Mouse (Mus musculus) liver, embryonic 14.5 days (tissue): ENCODE measurements at regions not wholly inside any gene's neighbourhood (a gene's known extent, or its start where the extent isn't known, plus 50 kb on each side); places are given as distances from the start of the nearest gene placed in this dataset.

Experiments
- ATAC-seq: fragments of 200-750 bp; cut with Nextera tagmentation; 2 replicates; pipeline ENCODE4 v1.8.0; 2017; ENCODE audit warnings: moderate number of reproducible peaks, mild to moderate bottlenecking, moderate library complexity; ENCODE audit not compliant: insufficient read depth
- DNase-seq, 3 experiments: peaks; one replicate each; pipeline ENCODE4 v3.0.0-alpha.2; 2012 to 2013; ENCODE audit warnings: low read depth in 3 of 3, low spot score in 3 of 3
- H3K27ac ChIP-seq: fragments of 300-500 bp; sonication (generic); 2 replicates; pipeline ENCODE4 v1.5.1; 2014; ENCODE audit warnings: moderate library complexity, mild to moderate bottlenecking, control low read depth, inconsistent platforms
- H3K27me3 ChIP-seq: fragments of 300-500 bp; sonication (generic); 2 replicates; pipeline ENCODE4 v1.6.1; 2014; ENCODE audit warnings: mild to moderate bottlenecking, low read length, moderate library complexity; ENCODE audit not compliant: control insufficient read depth, insufficient read depth
- H3K36me3 ChIP-seq: fragments of 300-500 bp; sonication (generic); replicated peaks from 2 replicates; pipeline ENCODE4 v1.6.1; 2014; ENCODE audit warnings: low read depth; ENCODE audit not compliant: control insufficient read depth, insufficient read depth
- H3K4me1 ChIP-seq, 2 experiments: fragments of 200-500 bp in 1 of 2; fragments of 300-500 bp in 1 of 2; sonication (generic) in 1 of 2; replicated peaks; 2 replicates each; pipeline ENCODE4 v1.6.1; 2012 to 2014; ENCODE audit warnings: antibody characterized with exemption in 1 of 2, inconsistent platforms in 1 of 2, low read length in 1 of 2; ENCODE audit not compliant: control insufficient read depth in 2 of 2, insufficient read depth in 2 of 2
- H3K4me2 ChIP-seq: fragments of 300-500 bp; sonication (generic); 2 replicates; pipeline ENCODE4 v1.6.1; 2014; ENCODE audit warnings: low read depth, mild to moderate bottlenecking, control low read depth, moderate library complexity
- H3K4me3 ChIP-seq, 2 experiments: fragments of 200-500 bp in 1 of 2; fragments of 300-500 bp in 1 of 2; sonication (generic) in 1 of 2; 2 replicates each; pipeline ENCODE4 v1.5.1; 2012 to 2014; ENCODE audit warnings: low read depth in 2 of 2, low read length in 2 of 2, mild to moderate bottlenecking in 2 of 2, control low read depth in 1 of 2, inconsistent platforms in 1 of 2, moderate library complexity in 1 of 2; ENCODE audit not compliant: insufficient read depth in 1 of 2
- H3K9ac ChIP-seq: fragments of 300-500 bp; sonication (generic); replicated peaks from 2 replicates; pipeline ENCODE4 v1.6.1; 2014; ENCODE audit warnings: mild to moderate bottlenecking, control low read depth, moderate library complexity
- H3K9me3 ChIP-seq: fragments of 300-500 bp; sonication (generic); 2 replicates; pipeline ENCODE4 v1.6.1; 2016; ENCODE audit warnings: low read length, mixed read lengths; ENCODE audit not compliant: control insufficient read depth
- CTCF ChIP-seq: IDR thresholded peaks from 2 replicates; pipeline ENCODE4 v1.5.1; 2016; ENCODE audit warnings: antibody characterized with exemption, low read depth, control low read depth
- EP300 ChIP-seq: IDR thresholded peaks from 2 replicates; pipeline ENCODE4 v1.6.1; 2016; ENCODE audit warnings: antibody characterized with exemption, low read depth
- WGBS: fragments of 180-500 bp; shearing (Covaris S2); extraction: QIAGEN DNeasy Blood & Tissue Kit; methylation state at CpG from one replicate; pipeline ENCODE4 v1.1.7; 2014; ENCODE audit not compliant: insufficient replicate concordance; 5-methylcytosine and 5-hydroxymethylcytosine counted together

DNA sequence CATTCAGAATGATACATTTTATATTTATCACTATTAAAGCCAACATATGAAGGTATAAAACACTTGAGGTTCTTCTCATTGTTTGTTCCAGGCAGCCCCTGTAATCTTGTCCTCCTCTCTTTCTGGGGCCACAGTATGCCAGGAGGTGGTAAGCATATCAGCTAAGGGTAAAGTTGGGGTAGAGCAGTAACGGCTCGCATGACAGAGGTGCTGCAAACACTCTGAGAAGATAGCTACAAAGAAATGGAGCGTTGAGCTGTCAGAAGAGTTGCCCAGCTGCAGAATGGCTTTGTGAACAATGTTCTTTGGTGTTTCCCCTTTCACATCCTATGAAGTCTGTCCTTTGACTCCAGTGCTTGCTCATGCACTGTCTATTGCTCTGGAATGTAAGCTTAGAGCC lies 293.5 kb upstream of the Camk1g start:
- no peak for DNase-seq
- Histone ChIP-seq H3K4me1 (peaks cover 38 to 47% of the 10 kb centered on the region in 2 experiments), H3K27ac (no peak overlapping the region; the same call in 1 of the 2 replicates), H3K4me2 (no peak overlapping the region), H3K9me3 (no peaks in the 10 kb centered on the region), H3K9ac (no peak overlapping the region), H3K4me3 (no peak overlapping the region), H3K36me3 (no peaks in the 10 kb centered on the region), H3K27me3 (no peaks in the 10 kb centered on the region)
- TF ChIP-seq EP300 (no peak), CTCF (no peak)
- ATAC-seq: no peak
- WGBS: 36% methylated on average over 3 of the region's 3 CpGs

DNA sequence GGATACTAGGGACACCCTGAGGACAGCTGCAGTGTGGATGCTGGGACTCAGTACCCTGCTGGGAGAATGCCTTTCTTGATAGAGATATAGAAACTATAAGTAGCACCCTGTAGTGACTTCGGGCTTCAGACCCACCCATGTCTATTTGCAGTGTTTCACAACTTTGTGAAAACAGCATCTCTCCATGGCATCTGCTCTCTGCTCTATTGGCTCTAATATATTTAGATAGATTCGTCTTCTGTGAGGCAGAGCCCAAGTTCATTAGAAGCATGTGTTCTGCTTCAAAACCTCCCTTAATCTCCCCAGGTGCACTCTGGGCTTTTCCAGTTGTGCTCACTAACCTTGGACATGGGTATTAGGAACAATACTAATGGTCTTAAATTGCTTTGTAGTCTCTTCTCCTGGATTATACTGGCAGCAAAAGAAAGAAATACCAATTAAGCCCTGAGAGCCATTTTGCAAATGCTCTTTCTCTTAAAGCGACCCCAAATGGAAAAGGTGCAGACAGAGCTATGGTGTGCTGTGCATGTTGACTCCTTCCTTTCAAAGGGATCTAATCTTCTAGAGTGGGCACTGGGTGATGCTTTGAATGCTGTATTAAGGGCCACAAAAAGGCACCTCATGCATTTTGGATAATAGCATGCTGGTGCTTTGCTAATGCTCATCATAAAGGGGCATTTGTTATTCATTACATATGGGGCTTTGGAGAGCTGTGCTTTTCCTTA lies 292.2 kb upstream of the Camk1g start:
- Histone ChIP-seq H3K4me1 (peaks cover 32 to 38% of the 10 kb centered on the region in 2 experiments), H3K27ac (no peak overlapping the region), H3K9me3 (no peaks in the 10 kb centered on the region), H3K9ac (no peak overlapping the region), H3K4me2 (no peak overlapping the region), H3K36me3 (no peaks in the 10 kb centered on the region), H3K27me3 (no peaks in the 10 kb centered on the region), H3K4me3 (no peak overlapping the region)
- TF ChIP-seq CTCF (no peak), EP300 (no peak)
- 62% methylated on average over 3 of the region's 3 CpGs for WGBS
- no peak for ATAC-seq
- no peak for DNase-seq

DNA sequence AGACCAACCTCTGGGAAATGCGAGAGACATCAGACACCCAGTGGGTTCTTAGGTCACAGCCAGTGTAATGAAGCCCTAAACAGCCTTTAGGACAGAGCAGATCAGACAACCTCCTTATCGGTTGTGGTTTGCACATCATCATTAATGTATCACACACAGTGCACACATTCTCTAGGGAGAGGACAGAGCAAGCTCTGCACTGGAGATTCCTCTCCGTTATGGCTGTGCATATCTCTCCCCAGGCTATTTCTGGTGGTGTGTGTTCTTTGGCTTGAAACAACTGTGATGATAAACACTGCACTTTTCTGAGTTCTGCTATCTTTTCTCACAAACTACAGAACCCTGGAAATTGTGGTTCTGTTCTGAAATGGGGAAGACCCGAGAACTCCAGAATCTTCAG lies 291.3 kb upstream of the Camk1g start:
- Histone ChIP-seq H3K9ac (no peak overlapping the region), H3K36me3 (no peaks in the 10 kb centered on the region), H3K27ac (no peak overlapping the region; the same call in 1 of the 2 replicates), H3K4me3 (no peak overlapping the region), H3K4me2 (no peak overlapping the region), H3K27me3 (no peaks in the 10 kb centered on the region), H3K4me1 (peaks cover 29 to 35% of the 10 kb centered on the region in 2 experiments), H3K9me3 (no peaks in the 10 kb centered on the region)
- WGBS: 28% methylated on average over 4 of the region's 4 CpGs
- TF ChIP-seq EP300: peak; percentile 46; the same call in 1 of the 2 replicates
- TF ChIP-seq CTCF: no peak
- DNase-seq: no peak
- peak; percentile 60 for ATAC-seq

DNA sequence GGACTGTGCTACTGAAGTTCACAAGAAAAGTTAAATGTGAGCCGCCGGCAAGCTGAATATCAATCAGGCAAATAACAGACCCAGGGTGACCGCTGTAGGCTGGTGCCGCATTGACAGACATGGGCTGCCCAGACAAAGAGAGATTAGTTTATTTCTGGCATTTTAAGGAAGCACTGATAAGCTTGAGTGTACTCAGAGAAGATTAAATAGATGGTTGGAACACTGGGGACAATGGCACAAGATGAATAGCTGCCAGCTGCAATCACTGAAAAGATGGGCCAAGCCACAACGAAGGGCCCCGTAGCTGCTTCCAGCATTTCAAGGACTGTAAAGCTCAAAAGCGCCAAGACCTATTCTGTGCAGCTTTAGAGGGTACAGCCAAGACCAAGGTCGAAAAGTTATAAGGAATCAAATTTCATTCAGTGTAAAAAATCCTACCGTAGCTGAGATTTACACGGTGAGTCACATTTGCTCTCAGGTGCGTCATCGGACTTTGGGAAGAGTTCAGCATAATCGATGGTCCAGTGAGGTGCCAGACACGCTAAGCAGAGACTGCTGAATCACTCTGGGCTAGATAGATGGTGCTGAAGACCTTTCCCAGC lies 285.1 kb upstream of the Camk1g start:
- H3K27ac ChIP-seq: no peak overlapping the region
- TF ChIP-seq EP300: no peak
- no peaks in the 10 kb centered on the region for H3K36me3 ChIP-seq
- H3K9ac ChIP-seq: no peak overlapping the region
- H3K9me3 ChIP-seq: no peaks in the 10 kb centered on the region
- H3K27me3 ChIP-seq: no peaks in the 10 kb centered on the region
- 64% methylated on average over 14 of the region's 14 CpGs for WGBS
- DNase-seq: no peak
- no peak overlapping the region for H3K4me2 ChIP-seq
- no peak for ATAC-seq
- no peak overlapping the region for H3K4me3 ChIP-seq
- H3K4me1 ChIP-seq: no peaks in the 10 kb centered on the region

DNA sequence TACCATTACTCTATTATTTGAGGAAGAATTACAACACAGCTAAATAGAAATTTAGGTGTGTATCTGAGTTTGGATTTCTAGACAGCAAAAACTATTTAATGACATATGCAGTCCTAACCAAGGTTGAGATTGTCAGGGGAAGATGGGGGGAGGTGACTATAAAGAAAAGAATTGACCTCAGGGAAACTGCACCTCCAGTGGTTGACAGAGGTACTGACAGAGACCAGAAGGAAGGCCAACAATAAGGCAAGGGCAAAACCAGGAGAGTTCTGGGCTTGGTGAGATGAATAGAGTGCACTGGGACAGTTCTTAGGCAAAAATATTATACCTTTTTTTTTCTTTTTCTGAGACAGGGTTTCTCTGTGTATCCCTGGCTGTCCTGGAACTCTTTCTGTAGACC lies 280.2 kb upstream of the Camk1g start:
- Histone ChIP-seq H3K36me3 (no peaks in the 10 kb centered on the region), H3K9me3 (no peaks in the 10 kb centered on the region), H3K4me3 (no peak overlapping the region), H3K27ac (no peak overlapping the region), H3K4me1 (no peaks in the 10 kb centered on the region), H3K4me2 (no peak overlapping the region), H3K9ac (no peak overlapping the region), H3K27me3 (no peaks in the 10 kb centered on the region)
- no peak for TF ChIP-seq EP300
- TF ChIP-seq CTCF: peak; percentile 27; the same call in 1 of the 2 replicates
- DNase-seq: no peak
- ATAC-seq: no peak
